Mouse (Mus musculus) gastrocnemius, postnatal 36 days (tissue): ENCODE measurements at regions not wholly inside any gene's neighbourhood (a gene's known extent, or its start where the extent isn't known, plus 50 kb on each side); places are given as distances from the start of the nearest gene placed in this dataset.
"Not testable (repeated sequence)": the region's sequence is repeated elsewhere in the genome, so short reads cannot be mapped to it uniquely, and the experiment has no call there.

Experiments
- DNase-seq, 2 experiments: peaks; one replicate each; pipeline ENCODE4 v3.0.0; 2022
- intact Hi-C: fragments of 180-260 bp; cut with DNase I; formaldehyde crosslinking; loops from one replicate; pipeline ENCODE4 v1.15.1; 2025

DNA sequence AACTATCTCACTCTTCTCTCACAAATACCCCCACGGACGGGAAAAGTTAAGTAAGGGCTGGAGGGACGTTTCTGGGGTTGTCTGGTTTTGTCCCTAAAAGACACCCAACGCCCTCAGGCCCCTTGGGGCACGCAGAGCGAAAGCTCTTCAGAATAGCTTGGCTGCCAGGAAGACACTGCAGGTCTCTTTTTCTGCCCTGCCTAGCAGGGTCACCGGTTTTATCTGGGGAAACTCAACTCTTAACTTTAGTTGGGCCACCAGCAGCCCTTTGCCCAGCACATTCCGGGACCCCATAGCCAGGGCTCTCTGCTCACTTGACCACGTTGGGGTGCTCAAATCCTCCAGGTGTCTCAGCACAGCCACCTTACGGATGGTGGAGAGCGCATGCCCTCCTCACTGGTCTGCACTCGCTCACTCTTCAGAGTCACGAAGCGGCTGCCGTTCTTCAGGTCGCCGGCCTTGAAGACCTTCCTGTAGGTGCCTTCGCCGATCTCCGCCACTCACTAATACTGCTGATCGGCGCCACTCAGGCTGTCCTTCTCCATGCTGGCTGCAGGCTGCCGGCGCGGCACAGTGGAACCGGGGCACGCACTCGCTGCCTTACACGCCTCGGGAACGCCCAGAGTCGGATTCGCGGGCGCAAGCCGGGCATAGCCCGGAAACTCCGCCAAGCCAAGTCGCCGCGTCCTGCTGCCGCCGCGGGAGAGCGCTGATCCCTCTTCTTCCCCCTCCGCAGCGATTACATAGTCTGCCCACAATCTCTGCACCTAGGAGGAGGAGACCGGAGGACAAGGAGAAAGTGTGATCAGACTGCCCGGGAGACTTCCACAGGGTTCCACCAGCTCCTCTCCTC is 83.0 kb downstream of the Ulbp1 start:
- DNase-seq = peak in 1 of 2 experiments; percentile 18
- intact Hi-C loops = no loop called here

DNA sequence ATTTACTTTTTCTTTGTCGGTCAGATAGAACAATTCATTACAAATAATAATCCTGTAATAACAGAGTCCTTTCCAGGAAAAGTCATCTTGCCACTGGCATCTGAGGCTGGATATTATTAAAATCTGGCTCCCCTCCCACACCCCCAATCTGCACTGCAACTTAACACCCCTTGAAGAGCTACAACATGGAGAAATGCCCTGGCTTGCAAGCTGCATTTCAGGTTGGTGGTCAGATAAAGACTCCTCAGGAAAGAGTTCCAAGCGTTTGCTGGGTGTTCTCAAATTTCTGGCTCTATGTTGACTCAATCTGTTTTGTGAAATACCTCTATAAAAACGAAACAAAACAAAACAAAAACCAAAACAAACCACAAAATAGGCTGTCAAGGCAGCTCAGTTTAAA is 114.6 kb downstream of the Ulbp1 start:
- DNase-seq, intact Hi-C loops: not testable (repeated sequence)

DNA sequence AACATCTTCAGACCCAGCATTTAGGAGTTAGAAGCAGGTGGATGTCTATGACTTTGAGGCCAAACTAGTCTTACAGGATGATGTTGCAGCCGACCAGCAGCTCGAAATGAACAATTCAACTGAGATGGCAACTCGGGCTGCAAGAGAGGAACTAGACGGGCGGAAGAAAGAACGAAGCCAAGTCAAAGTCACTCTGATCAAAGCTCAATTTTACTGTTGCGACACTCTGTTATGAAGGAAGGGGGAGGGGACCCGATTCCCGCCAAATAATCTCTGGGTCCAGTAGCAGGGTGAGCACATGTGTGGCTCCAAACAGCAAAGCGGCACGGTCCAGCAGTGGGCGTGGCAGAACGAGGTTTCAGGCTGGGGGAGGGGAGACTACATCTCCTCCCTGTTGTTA is 129.1 kb downstream of the Ulbp1 start:
- DNase-seq, intact Hi-C loops: not testable (repeated sequence)

DNA sequence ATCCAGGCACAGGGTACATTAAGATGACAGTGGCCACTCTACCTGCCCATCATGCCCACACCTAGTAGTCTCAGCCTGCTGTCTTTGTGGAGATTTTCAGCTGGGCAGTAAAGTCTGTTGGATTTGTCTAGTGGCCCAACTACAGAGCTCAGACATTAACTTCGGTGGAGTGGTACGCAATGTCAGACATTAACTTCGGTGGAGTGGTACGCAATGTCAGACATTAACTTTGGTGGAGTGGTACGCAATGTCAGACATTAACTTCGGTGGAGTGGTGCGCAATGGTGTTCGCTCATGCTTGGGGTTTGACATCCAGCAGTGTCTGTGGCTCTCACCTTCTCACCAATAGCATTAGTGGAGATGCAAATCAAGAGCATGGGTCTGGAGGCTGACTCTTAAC is 129.7 kb downstream of the Ulbp1 start:
- DNase-seq, intact Hi-C loops: not testable (repeated sequence)

DNA sequence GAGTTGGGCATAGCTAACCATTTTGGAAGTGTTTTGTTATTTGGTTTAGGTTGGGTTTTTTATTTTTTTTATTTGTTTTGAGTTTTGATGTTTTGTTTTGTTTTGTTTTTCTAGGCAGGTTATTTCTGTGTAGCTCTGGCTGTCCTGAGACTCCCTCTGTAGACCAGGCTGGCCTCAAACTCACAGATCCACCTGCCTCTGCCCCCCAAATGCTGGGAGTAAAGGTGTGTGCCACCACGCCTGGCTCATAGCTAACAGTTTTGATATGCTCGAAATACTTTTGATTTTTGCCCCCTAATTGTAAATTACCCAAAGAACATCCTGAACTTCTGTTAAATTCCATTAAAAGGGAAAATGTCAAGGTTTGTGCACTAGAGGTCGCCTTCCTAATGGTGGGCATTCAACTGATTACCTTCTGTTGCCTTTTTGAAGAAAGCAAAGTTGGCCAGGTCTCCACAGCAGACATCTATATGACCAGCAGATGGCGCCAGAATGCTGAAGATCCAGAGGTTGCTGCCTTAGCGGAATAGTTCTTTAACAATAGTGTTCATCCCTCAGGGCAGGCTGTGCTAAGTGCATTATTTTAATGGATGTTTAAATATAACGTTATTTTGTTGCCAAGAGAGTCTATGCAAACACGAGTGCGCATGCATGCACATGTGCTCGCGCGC is 121.2 kb upstream of the Cnksr3 start:
- DNase-seq = peak in 1 of 2 experiments; percentile 29
- intact Hi-C loops = no loop called here

DNA sequence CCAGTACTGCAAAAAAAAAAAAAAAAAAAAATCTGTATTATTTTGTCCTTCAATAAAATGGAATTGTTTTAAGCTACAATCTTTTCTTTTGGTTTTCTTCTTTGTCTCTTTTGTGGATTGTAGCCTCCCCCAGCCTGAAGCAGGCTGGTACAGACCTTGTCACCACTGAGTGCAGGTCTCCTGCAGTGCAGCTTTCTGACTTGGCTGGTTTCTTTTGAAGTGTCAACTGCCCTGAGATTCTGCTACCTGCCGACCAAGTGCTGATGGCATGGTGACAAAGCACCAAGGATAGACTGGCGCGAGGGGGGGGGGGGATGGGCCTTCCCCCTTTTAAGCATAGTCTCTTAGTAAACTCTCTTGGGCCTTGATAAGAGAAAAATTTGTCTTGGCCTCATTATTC is 116.2 kb upstream of the Cnksr3 start:
- DNase-seq = no peak

DNA sequence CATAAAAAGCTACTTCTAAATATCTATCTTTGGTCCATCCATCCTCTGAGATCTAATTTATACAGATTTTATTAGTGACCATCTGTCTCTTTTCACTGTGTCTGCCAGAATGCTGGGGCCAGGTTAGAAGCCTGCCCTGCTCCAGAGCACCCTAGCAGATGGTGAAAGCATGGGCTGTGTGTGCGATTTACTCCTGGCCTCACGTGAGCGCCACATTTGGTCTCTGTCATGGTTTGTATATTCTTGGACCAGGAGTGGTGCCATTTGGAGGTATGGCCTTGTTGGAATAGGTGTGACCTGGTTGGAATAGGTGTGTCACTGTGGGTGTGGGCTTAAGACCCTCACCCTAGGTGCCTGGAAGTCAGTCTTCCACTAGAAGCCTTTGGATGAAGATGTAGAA is 115.0 kb upstream of the Cnksr3 start:
- intact Hi-C loops, DNase-seq: not testable (repeated sequence)

More for the DNA sequence above, 116.2 kb upstream of the Cnksr3 start:
- intact Hi-C loops = no loop called here

DNA sequence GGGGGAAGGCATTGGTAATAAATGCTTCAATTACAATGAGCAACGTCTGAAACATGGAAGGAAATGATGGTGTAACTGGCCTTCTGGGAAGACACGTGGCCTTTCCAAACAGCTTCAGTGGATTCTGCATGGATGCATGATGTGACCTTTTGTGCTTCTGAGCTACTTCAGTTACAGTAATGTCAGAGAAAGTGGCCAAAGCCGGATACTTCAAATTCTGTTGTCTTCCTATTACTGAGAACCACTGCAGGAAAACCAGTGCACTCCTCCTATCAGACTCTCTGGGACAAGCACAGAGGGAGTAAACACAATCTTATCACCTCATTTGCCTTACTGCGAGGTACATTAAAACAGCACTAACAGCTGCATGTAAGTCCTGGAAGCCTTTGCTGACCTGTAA is 113.0 kb upstream of the Cnksr3 start:
- intact Hi-C loops = no loop called here
- no peak for DNase-seq

DNA sequence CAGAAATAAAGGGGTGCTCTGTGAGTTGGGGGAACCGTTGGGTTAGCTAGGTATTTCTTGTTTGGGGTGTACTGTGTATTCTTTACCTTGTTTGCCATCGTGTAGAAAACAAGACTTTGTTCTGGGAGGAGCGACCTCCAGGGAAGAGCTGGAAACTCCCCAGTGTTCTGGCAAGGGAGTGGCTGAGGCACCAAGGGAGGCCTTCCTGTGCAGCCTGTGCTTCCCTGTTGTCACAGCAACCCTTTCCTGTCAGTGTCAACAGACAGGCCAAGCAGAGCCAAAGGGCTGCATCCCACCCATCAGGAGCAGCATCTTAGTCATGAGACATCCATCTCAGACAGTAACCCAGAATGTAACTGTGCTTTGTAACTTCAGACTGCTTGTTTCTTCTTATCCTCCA is 111.2 kb upstream of the Cnksr3 start:
- DNase-seq = peak in 1 of 2 experiments; percentile 4
- intact Hi-C loops = no loop called here

DNA sequence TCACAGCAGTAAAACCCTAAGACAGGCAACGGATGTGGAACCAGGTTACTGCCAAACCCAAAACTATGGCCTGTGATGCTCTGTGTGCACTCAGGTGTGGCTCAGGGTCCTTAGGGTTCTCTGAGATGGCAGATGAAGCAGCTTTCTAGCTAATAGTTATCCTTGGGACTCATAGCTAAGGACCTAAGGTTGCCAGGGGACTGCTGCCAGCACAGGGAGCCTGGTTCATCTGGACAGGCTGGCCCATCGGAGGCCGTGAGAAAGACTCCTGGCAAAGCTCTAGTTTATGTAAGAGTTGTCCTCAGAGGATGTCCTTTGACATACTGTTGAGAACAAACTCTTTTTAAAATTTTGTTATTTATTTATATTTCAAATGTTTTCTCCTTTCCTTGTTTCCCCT is 97.9 kb upstream of the Cnksr3 start:
- intact Hi-C loops = no loop called here

DNA sequence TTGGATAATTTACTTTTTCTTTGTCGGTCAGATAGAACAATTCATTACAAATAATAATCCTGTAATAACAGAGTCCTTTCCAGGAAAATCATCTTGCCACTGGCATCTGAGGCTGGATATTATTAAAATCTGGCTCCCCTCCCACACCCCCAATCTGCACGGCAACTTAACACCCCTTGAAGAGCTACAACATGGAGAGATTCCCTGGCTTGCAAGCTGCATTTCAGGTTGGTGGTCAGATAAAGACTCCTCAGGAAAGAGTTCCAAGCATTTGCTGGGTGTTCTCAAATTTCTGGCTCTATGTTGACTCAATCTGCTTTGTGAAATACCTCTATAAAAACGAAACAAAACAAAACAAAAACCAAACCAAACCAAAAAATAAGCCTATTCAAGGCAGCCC is 93.8 kb upstream of the Cnksr3 start:
- DNase-seq, intact Hi-C loops: not testable (repeated sequence)

More for the DNA sequence above, 97.9 kb upstream of the Cnksr3 start:
- DNase-seq = no peak

DNA sequence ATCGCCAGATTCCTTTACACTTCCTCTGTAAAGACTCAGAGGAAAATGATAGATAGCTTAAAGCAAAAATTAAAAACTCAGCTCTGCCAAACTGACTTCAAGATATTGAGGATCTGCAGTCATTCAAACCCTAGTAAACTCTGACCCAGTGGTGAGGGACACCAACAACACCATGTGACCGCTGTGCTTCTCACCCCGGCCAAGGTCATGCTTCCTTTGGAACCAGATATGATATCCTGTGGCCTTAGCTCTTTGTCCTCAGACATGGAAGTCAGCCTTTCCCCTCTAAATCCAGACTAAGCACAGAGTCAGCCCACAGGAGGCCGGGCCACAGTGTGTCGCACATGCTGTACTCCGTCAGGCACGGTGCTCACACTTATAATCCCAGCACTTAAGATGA is 86.3 kb upstream of the Cnksr3 start:
- DNase-seq = no peak
- intact Hi-C loops = no loop called here

DNA sequence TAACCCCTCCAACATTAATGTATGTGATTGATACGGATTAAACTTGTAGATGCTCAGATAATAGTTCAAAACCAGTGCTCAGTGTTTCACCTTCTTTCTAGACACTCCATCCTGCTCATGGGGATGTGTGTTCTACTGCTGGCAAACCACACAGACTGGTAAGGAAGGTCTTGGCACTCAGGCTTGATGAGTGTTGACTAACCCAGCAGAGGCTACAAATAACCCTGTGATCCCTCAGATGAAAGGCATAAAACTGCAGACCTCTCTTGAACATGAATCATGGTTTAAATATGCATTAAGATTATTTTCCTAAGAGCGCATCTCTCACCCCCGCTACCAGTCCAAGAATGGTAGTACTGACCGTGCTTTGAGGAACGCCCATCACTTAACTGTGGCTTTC is 83.9 kb upstream of the Cnksr3 start:
- DNase-seq = no peak
- intact Hi-C loops = no loop called here

DNA sequence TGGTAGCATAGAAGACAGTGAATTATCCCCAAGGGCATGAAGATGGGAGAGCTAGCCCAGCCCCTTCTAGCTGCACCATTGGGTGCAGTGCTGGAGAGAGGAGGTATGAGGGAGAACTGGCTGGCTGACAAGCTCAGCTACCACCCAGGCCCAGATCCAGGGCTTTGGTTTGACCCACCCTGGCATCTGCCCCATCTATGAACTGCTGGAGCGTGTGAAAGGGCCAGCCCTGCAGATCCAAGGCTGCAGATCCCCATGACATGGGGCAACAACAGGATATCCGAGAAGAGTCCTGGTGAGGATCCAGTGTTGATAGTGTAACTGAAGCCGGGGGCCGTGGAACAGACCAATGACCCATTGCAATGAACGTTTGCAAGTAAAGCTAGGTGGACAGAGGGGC is 81.2 kb upstream of the Cnksr3 start:
- intact Hi-C loops = no loop called here

DNA sequence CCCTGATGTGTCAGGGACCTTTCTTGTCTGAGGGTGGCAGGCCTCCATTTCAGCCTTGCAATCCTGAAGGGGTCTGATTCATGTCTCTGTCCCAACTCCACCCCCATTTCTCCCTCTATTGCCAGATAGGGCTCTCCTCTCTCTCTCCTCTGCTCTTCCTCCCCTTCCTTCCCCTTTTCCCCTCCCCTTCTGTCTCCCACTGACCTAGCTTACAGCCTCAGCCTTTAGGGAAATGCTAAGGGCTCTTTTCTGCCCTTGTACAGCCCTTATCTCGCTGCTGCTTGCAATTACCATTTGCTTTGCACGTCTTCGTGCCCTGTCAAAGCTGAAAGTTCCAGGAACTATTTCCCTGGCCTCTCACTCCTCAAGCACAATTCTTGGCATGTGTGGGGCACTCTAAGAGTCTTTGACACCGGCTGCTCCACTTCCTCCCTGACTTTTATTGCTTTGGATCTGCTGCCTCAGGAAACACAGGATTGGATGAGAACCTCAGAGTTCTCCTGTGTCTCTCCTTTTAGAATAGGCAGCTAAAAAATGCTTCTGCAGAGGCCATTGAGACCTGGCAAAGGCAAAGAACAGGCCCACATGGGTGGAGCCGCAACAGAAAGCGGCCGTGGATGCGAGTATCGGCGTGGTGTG is 77.9 kb upstream of the Cnksr3 start:
- no peak for DNase-seq

More for the DNA sequence above, 81.2 kb upstream of the Cnksr3 start:
- DNase-seq = no peak

DNA sequence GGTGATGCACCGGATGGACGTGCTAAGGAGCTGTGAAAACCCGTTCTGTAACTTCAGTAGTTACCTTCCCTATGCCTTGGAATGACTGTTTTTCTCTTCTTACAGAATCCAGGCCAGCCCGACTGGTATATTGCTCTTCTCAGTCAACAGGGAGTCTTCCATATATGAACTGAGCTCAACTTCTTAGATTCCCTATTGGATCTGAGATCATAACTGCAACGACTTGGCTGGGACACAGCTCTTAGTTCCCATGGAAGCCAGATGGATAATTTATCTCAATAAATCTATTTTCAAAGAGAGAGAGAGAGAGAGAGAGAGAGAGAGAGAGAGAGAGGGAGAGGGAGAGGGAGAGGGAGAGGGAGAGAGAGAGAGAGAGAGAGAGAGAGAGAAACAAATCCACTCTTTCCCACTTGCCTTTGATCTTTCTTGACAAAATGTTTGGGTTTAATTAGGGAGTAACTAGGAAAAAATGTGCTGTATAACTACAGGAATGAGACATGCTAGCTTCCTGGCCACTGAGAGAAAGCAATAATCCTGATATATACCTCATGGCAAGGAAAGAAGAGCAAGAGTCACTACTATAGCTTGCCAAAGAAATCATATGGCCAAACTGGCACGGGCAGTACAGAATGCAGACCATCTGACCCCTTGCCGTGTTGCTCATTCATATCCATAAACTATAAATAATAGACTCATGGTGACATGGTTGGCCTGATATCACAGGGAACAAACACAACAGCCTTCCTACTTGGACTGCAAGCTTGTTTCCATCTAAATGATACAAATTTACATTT is 73.3 kb upstream of the Cnksr3 start:
- DNase-seq = no peak
- intact Hi-C loops = no loop called here

More for the DNA sequence above, 77.9 kb upstream of the Cnksr3 start:
- intact Hi-C loops = no loop called here

DNA sequence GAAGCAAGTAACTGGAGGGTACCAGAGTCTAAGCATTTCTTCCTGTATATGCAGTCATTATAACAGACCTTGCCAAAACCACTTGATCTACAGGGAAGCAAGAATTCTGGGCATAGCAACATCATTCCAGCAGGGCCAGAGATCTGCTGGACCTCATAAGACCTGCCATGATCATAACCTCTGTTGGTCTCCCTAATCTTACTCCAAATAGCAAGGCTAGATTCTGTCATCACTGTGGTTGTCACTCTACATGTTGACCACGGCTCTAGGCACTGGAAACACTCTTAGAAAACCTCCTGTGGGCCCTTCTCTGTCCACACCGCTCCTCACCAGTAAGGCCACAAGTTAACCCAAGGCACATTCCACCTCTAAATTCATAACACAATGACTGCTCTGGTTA is 68.4 kb upstream of the Cnksr3 start:
- DNase-seq = no peak
- intact Hi-C loops = no loop called here

DNA sequence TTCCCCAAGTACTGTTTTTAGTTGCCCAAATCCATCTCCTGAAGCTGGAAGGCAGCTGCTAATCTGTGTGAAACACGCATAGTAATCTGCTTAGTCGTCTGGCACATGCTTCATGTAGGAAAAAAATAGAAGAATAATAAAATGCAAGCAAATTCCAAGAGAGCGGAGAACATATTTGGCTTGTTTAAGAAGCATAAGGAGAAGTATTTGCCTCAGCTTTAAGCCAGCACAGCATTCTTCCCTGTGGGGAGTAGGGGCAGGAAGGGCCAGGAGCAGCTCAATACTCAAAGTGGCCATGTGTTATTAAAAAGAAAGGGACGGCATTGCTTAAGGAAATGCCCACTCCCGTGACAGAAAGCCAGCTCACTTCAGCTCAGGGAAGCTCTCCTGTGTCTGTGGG is 66.8 kb upstream of the Cnksr3 start:
- intact Hi-C loops = no loop called here
- DNase-seq = no peak

DNA sequence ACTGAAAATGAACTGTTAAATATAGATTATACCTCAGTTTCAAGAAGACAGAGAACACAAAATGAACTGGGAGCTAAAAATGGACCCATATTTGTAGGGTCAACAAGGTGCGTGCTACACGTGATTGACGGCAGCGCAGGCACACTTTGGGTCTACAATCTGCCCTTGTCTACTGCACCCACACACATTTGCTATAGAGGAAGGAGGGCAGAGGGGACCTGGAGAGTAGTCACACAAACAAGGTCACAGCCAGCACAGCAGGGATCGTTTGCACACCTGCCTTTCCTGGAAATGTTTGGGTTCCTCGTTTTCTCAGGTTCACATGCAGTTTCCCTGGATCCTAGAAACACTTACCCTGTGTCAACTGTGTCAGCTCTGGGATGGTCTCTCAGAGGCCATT is 63.3 kb upstream of the Cnksr3 start:
- no peak for DNase-seq
- intact Hi-C loops = no loop called here

DNA sequence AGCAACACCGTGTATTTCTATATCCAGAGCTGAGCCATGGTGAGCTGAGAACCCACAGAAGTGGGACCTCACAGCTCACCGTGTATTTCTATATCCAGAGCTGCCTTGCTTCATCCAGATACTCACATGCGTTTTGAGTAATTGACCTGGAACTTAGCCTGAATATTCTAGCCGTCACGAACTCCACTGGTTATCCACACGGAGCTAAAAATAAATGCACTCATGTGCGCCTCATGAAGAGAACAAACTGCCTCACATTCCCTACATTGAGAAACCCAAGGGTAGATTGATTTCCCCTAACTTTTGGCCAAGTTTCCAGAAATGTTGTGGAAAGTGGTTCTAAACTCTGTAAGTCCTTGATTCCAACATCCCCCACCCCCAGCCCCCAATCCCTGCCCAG is 62.4 kb upstream of the Cnksr3 start:
- intact Hi-C loops = loop anchor here (5.0 kb wide), 1 partner anchor 62 kb away; the partner anchor contains the start of gene Cnksr3
- no peak for DNase-seq
